Mouse (Mus musculus) ES-Bruce4 (cell line): Measurements from ENCODE around the gene Ntrk1. TPM values are rescaled to one million over a fixed set of nuclear protein-coding genes. Genes with fewer than 3 reads are reported as not detected.

Source experiments
- H3K27ac ChIP-seq: 2 replicates; pipeline ENCODE4 v1.5.1; 2012; ENCODE audit warnings: low read length, inconsistent platforms; ENCODE audit not compliant: insufficient read depth
- H3K27me3 ChIP-seq: 2 replicates; pipeline ENCODE4 v1.6.1; 2012; ENCODE audit warnings: mild to moderate bottlenecking, low read length, inconsistent platforms; ENCODE audit not compliant: control insufficient read depth, poor library complexity, insufficient read depth, severe bottlenecking
- H3K36me3 ChIP-seq: 2 replicates; pipeline ENCODE4 v1.6.1; 2012; ENCODE audit warnings: inconsistent platforms, mild to moderate bottlenecking, low read length, moderate library complexity; ENCODE audit not compliant: control insufficient read depth, poor library complexity, insufficient read depth, severe bottlenecking
- H3K4me1 ChIP-seq: one replicate; pipeline ENCODE4 v1.8.1; 2011; ENCODE audit warnings: low read length; ENCODE audit not compliant: control insufficient read depth, insufficient read depth
- H3K4me3 ChIP-seq: 2 replicates; pipeline ENCODE4 v1.5.1; 2011; ENCODE audit warnings: low read depth, mild to moderate bottlenecking, low read length
- H3K9ac ChIP-seq: 2 replicates; pipeline ENCODE4 v1.6.1; 2012; ENCODE audit warnings: low read depth, mild to moderate bottlenecking, inconsistent platforms; ENCODE audit not compliant: poor library complexity, severe bottlenecking
- H3K9me3 ChIP-seq: replicated peaks from 2 replicates; pipeline ENCODE4 v1.6.1; 2012; ENCODE audit warnings: mild to moderate bottlenecking, low read length, inconsistent platforms; ENCODE audit not compliant: control insufficient read depth, poor library complexity, insufficient read depth, severe bottlenecking
- CTCF ChIP-seq: IDR thresholded peaks from one replicate; pipeline ENCODE4 v1.8.1; 2011; ENCODE audit warnings: low read depth, low read length
- EP300 ChIP-seq: IDR thresholded peaks from 2 replicates; pipeline ENCODE4 v1.6.1; 2011; ENCODE audit warnings: low read depth, low read length; ENCODE audit not compliant: insufficient read depth
- POLR2A ChIP-seq: IDR thresholded peaks from one replicate; pipeline ENCODE4 v1.8.1; 2011; ENCODE audit warnings: low read length; ENCODE audit not compliant: insufficient read depth
- polyA plus RNA-seq: library from polyadenylated mRNA; stranded (reverse); fragments of >200 nt; gene quantifications from 2 replicates; pipeline ENCODE4 v1.2.4, GENCODE M21; 2011; ENCODE audit warnings: low read depth; ENCODE audit not compliant: missing spikeins, insufficient read depth, insufficient read length

Gene Ntrk1
- 0.26 and 0.46 TPM in 2 replicates for polyA plus RNA-seq

DNA sequence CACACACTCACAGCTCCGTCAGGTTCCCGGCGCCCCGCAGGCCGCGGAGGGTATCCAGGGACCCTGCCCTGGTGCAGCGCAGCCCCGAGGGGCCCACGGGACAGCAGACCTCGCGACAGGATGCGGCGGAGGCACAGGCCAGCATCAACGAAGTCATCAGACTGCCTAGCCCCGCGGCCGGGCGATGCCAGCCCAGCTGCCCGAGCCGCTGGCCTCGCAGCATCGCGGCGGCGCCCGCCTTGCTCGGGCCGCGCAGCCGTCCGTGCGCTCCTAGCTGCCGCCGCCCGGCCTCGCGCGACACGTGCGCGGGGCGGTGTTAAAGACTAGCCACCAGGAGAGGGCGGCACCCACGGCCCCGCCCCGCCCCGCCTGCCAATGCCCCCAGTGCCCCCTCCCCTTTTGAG is at the start of gene Ntrk1:
Gene Ntrk1 (minus strand): TSS at position 241 of the 404 bp plus-strand sequence.
- Histone ChIP-seq H3K4me3 (peak within 1 kb of the TSS; percentile 47), H3K27me3 (peaks cover 14% of the 10 kb centered on the region), H3K36me3 (no peaks in the 10 kb centered on the region), H3K4me1 (no peaks in the 10 kb centered on the region), H3K9me3 (no peaks in the 10 kb centered on the region), H3K27ac (no peak within 1 kb of the TSS), H3K9ac (peak within 1 kb of the TSS; percentile 39; the same call in 1 of the 2 replicates)
- TF ChIP-seq CTCF: no peak
- TF ChIP-seq POLR2A: no peak
- TF ChIP-seq EP300: no peak

GRCm38 (mm10) chr3:87840858-87841257 is 45.9 kb upstream of the Ntrk1 start:
- TF ChIP-seq CTCF (no peak), EP300 (no peak), POLR2A (no peak)
- Histone ChIP-seq H3K9ac (no peak overlapping the region), H3K27me3 (no peaks in the 10 kb centered on the region; the same call in 1 of the 2 replicates), H3K9me3 (no peaks in the 10 kb centered on the region), H3K36me3 (no peaks in the 10 kb centered on the region), H3K4me3 (no peak overlapping the region), H3K27ac (no peak overlapping the region), H3K4me1 (no peaks in the 10 kb centered on the region)

- Histone ChIP-seq H3K36me3 (no peaks in the 10 kb centered on the region), H3K4me3 (no peak overlapping the region), H3K9ac (no peak overlapping the region), H3K27me3 (no peaks in the 10 kb centered on the region; the same call in 1 of the 2 replicates), H3K9me3 (no peaks in the 10 kb centered on the region), H3K27ac (no peak overlapping the region), H3K4me1 (no peaks in the 10 kb centered on the region)
- TF ChIP-seq POLR2A (no peak), EP300 (no peak), CTCF (peak; percentile 87)
These were observed 43.7 kb upstream of the Ntrk1 start for GRCm38 (mm10) chr3:87838622-87839021.

DNA sequence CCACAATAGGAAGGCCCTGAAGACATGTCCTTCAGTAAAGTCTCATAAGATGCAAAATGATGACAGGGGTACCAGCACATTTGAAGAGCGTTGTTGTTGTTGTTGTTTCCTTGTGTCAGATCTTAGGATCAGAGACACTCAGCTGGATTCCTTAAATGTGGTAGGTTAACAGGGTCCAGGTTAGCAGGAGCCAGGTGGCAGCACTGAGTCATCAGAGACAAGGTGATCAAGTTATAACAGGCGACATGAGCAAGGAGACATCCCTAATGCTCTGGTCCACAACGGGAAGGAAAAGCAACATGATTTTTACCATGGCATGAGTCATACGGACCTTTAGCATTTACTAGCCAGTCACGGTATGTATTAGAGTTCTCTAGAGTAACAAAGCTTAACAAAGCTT is 38.5 kb upstream of the Ntrk1 start:
- no peak overlapping the region for H3K9ac ChIP-seq
- TF ChIP-seq CTCF (no peak), POLR2A (no peak)
- H3K4me1 ChIP-seq: no peaks in the 10 kb centered on the region

GRCm38 (mm10) chr3:87832109-87832859 is 37.3 kb upstream of the Ntrk1 start:
- Histone ChIP-seq H3K27ac (no peak overlapping the region), H3K9ac (no peak overlapping the region), H3K4me3 (no peak overlapping the region), H3K9me3 (no peaks in the 10 kb centered on the region), H3K36me3 (no peaks in the 10 kb centered on the region), H3K4me1 (no peaks in the 10 kb centered on the region), H3K27me3 (no peaks in the 10 kb centered on the region)
- TF ChIP-seq CTCF (no peak), POLR2A (no peak), EP300 (no peak)

More for the DNA sequence above, 38.5 kb upstream of the Ntrk1 start:
- Histone ChIP-seq H3K27ac (no peak overlapping the region), H3K27me3 (no peaks in the 10 kb centered on the region), H3K4me3 (no peak overlapping the region), H3K9me3 (no peaks in the 10 kb centered on the region), H3K36me3 (no peaks in the 10 kb centered on the region)

DNA sequence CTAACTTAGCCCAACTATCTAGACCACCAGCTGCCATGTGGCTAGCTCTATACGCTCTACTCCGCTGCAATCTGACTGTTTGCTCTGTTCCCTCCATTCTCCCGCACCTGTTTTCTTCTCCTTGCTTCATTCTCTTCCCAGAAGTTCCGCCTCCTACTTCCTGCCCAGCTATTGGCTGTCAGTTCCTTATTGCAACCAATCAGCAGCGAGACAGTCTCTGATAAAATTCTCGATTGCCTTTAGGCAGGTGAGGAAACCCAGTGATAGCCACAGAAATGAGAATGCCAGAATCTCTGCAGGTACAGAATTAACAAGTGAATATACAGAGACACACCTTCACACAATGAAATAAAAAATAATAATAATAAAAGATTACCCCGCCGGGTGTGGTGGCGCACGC is 34.1 kb upstream of the Ntrk1 start:
- Histone ChIP-seq H3K36me3 (no peaks in the 10 kb centered on the region), H3K27ac (no peak overlapping the region), H3K9ac (no peak overlapping the region), H3K9me3 (no peaks in the 10 kb centered on the region), H3K27me3 (no peaks in the 10 kb centered on the region; the same call in 1 of the 2 replicates), H3K4me1 (no peaks in the 10 kb centered on the region), H3K4me3 (no peak overlapping the region)
- no peak for TF ChIP-seq POLR2A
- TF ChIP-seq EP300: no peak
- no peak for TF ChIP-seq CTCF
